Mouse (Mus musculus): ENCODE data around the gene Zfp462. TPM values are rescaled to one million over a fixed set of nuclear protein-coding genes. Genes with fewer than 3 reads are reported as not detected.
A peak's percentile ranks its signal among the peaks of the same experiment; 100 is the strongest.

Gene Zfp462
- polyA plus RNA-seq, 1 experiment from 2014 or later = 3.8 TPM

DNA sequence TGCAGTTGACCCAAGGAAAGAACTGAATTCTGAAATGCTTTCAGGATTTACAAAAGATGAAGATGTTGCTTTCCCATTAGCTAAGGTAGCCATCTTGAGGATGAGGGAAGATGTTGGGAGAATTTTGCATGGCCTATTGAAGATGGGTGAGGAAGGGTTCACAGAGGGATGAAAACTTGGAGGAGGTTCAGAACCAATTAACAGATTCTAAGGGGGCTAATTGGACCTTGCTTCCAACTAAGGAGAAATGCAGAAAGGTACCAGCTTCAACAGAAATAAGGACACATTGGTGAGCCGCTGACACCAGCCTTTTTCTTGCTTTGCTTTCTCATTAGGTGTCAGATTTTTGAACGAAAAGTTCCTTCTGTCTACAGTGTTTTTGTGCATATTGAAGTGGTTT lies 6.0 kb downstream of the Zfp462 start:
- H3K9me3 ChIP-seq (ENCODE audit: low read depth, low read length) = no peaks in the 10 kb centered on the region
- peak overlapping the region; percentile 91 for H3K4me2 ChIP-seq
- ATAC-seq (ENCODE audit: insufficient read depth) (no peak), DNase-seq (no peak)
- no peak for TF ChIP-seq CTCF (IDR thresholded peaks at IDR 0.05; ENCODE audit: low read depth)
- H3K4me3 ChIP-seq (ENCODE audit: low read depth, low read length) = no peak overlapping the region
- WGBS = 79% methylated on average over 2 of the region's 2 CpGs
- H3K27me3 ChIP-seq (ENCODE audit: insufficient read depth, low read length) = no peaks in the 10 kb centered on the region
- H3K4me1 ChIP-seq (ENCODE audit: insufficient read depth) = peaks cover 22% of the 10 kb centered on the region
- no peaks in the 10 kb centered on the region for H3K36me3 ChIP-seq (ENCODE audit: insufficient read depth)
- no peak overlapping the region for H3K9ac ChIP-seq
- no peak overlapping the region for H3K27ac ChIP-seq (ENCODE audit: low read depth)

DNA sequence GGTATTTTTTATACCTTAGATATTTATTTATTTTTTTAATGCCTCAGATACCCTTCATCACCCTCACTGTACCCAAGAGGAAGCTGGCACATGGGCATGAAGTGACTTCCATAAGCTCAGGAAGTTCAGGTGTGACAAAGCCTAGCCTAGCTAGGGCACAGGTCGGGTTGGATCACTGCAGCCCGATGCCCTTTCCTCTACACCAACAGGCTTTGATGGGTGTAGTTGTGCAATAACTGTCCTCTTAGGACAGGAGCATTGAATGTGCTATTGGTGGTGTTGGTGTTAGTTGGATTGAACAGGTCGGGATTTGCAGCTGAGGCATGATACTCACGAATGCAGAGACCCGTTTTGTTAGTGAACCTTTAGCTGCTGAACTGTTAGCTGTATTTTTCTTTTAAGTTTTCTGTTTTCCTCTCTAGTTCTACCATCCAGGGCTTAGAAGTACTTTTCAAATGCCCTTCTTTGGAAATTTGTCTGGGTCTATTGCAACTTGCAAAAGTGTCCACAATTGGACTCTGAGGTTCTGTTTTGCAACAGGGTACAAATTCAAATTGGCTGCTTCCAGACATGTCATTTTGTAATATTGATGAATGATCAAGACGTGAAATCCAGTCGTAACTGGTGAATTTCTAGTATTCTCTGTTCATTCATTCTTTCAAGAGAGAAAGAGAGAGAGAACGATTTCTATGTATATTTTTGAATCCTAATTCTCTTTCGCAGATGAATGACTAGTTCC lies 9.0 kb downstream of the Zfp462 start:
- TF ChIP-seq CTCF (IDR thresholded peaks at IDR 0.05; ENCODE audit: low read depth) = no peak
- no peak overlapping the region for H3K9ac ChIP-seq
- no peaks in the 10 kb centered on the region for H3K9me3 ChIP-seq (ENCODE audit: low read depth, low read length)
- no peak overlapping the region for H3K4me3 ChIP-seq (ENCODE audit: low read depth, low read length)
- H3K27me3 ChIP-seq (ENCODE audit: insufficient read depth, low read length) = no peaks in the 10 kb centered on the region
- H3K27ac ChIP-seq (ENCODE audit: low read depth) = peak overlapping the region; percentile 40; the same call in 1 of the 2 replicates
- DNase-seq = no peak
- H3K4me1 ChIP-seq (ENCODE audit: insufficient read depth) = peaks cover 20% of the 10 kb centered on the region
- H3K4me2 ChIP-seq = no peak overlapping the region; the same call in 1 of the 2 replicates
- 66% methylated on average over 9 of the region's 9 CpGs for WGBS
- no peaks in the 10 kb centered on the region for H3K36me3 ChIP-seq (ENCODE audit: insufficient read depth)
- no peak for ATAC-seq (ENCODE audit: insufficient read depth)

DNA sequence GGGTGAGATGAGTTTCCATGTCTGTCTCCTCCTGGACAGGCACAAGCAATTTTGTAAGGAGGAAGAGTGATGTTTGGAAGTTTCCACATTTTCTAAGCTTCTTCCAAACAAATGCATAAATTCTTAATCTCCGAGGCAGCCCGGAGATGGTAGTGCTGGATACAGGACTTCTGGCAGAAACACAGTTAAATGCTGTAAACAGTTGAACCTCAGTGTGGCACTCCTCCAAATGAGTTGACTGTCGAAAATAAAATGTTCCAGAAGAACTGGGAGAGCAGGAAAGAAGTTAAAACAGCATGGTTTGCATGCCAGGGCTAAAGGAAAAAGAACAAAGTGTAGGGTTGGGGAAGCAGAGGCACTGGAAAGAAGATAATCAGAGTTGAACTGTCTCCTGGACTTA lies 9.6 kb downstream of the Zfp462 start:
- no peaks in the 10 kb centered on the region; the same call in 1 of the 2 replicates for H3K36me3 ChIP-seq (ENCODE audit: insufficient read depth)
- H3K4me3 ChIP-seq (ENCODE audit: low read depth, low read length) = no peak overlapping the region
- H3K27ac ChIP-seq (ENCODE audit: low read depth) = peak overlapping the region; percentile 40; the same call in 1 of the 2 replicates
- ATAC-seq (ENCODE audit: insufficient read depth) = no peak
- WGBS = 36% methylated on average over 3 of the region's 3 CpGs
- no peak overlapping the region for H3K9ac ChIP-seq
- no peak for TF ChIP-seq CTCF (IDR thresholded peaks at IDR 0.05; ENCODE audit: low read depth)
- H3K4me1 ChIP-seq (ENCODE audit: insufficient read depth) = peaks cover 20% of the 10 kb centered on the region
- no peaks in the 10 kb centered on the region for H3K9me3 ChIP-seq (ENCODE audit: low read depth, low read length)
- no peaks in the 10 kb centered on the region for H3K27me3 ChIP-seq (ENCODE audit: insufficient read depth, low read length)
- DNase-seq = peak; percentile 85
- H3K4me2 ChIP-seq = no peak overlapping the region; the same call in 1 of the 2 replicates

DNA sequence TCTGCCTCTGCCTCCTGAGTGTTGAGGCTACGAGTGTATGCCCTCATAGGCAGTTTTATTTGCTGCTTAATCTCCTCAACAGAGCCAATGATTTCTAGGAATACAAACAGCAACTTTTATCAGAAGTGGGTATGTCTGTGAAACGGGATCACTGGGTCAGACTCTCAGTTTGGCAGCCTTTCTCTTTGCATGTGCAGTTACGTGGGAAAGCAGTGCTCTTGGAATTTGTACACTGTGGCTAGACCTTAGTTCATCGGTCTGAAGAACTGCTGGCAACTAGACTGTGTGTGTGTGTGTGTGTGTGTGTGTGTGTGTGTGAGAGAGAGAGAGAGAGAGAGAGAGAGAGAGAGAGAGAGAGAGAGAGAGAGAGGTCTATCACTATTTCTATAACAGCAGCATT lies 15.9 kb downstream of the Zfp462 start:
- H3K4me2 ChIP-seq = no peak overlapping the region
- no peak overlapping the region for H3K9ac ChIP-seq
- TF ChIP-seq CTCF (IDR thresholded peaks at IDR 0.05; ENCODE audit: low read depth) = no peak
- DNase-seq (no peak), ATAC-seq (ENCODE audit: insufficient read depth) (no peak)
- H3K27ac ChIP-seq (ENCODE audit: low read depth) = no peak overlapping the region
- H3K27me3 ChIP-seq (ENCODE audit: insufficient read depth, low read length) = no peaks in the 10 kb centered on the region
- H3K4me1 ChIP-seq (ENCODE audit: insufficient read depth) = peaks cover 10% of the 10 kb centered on the region; the same call in 1 of the 2 replicates
- no peaks in the 10 kb centered on the region for H3K9me3 ChIP-seq (ENCODE audit: low read depth, low read length)
- WGBS = 67% methylated on average over 4 of the region's 4 CpGs
- no peak overlapping the region for H3K4me3 ChIP-seq (ENCODE audit: low read depth, low read length)
- H3K36me3 ChIP-seq (ENCODE audit: insufficient read depth) = no peaks in the 10 kb centered on the region; the same call in 1 of the 2 replicates

DNA sequence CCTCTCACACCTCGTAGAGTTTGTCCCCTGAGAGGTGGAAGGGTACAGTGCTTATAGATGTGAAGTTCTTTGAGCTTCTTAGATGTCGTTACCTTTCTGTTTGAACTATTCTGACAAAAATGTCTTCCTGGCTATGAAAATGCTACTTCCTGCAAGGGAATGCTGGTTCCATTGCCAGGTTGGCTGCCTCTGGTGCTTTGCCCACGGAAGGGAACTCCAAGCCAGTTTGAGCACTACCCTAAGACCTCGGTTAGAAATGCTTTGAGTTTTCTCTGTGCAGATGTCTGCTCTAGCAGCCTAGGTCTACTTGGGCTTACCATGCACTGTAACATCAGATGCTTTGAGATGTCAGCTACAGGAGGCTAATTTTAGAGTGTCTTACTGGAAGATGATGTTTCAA lies 17.3 kb downstream of the Zfp462 start:
- DNase-seq (no peak), ATAC-seq (ENCODE audit: insufficient read depth) (no peak)
- H3K4me2 ChIP-seq = no peak overlapping the region
- no peaks in the 10 kb centered on the region for H3K9me3 ChIP-seq (ENCODE audit: low read depth, low read length)
- no peak overlapping the region for H3K27ac ChIP-seq (ENCODE audit: low read depth)
- H3K27me3 ChIP-seq (ENCODE audit: insufficient read depth, low read length) = no peaks in the 10 kb centered on the region
- H3K4me3 ChIP-seq (ENCODE audit: low read depth, low read length) = no peak overlapping the region
- TF ChIP-seq CTCF (IDR thresholded peaks at IDR 0.05; ENCODE audit: low read depth) = no peak
- no peak overlapping the region for H3K9ac ChIP-seq
- H3K36me3 ChIP-seq (ENCODE audit: insufficient read depth) = no peaks in the 10 kb centered on the region; the same call in 1 of the 2 replicates
- H3K4me1 ChIP-seq (ENCODE audit: insufficient read depth) = peaks cover 23% of the 10 kb centered on the region
- 79% methylated on average over 4 of the region's 4 CpGs for WGBS

DNA sequence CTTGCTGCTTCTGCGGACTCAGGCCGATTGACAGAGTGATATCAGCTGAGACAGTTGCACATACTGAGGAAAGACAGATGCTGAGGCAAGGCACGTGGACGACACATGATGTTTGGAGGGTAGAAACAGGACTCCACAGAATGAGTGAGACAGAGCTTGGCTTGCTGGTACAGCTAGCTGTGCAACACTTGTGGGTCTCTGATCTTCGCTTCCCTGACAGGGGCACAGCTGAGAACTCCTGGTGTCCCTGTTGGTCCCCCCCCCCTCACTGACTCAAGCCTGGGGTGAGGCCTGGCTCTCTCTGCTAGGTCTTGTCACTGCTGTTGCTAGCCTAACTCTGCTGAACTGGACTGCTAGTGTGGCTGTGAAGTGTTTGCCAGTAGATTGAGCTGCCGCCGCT lies 18.7 kb downstream of the Zfp462 start:
- no peak for TF ChIP-seq CTCF (IDR thresholded peaks at IDR 0.05; ENCODE audit: low read depth)
- Histone ChIP-seq H3K27me3 (ENCODE audit: insufficient read depth, low read length) (no peaks in the 10 kb centered on the region), H3K4me1 (ENCODE audit: insufficient read depth) (peaks cover 28% of the 10 kb centered on the region), H3K36me3 (ENCODE audit: insufficient read depth) (no peaks in the 10 kb centered on the region; the same call in 1 of the 2 replicates), H3K9me3 (ENCODE audit: low read depth, low read length) (no peaks in the 10 kb centered on the region), H3K27ac (ENCODE audit: low read depth) (no peak overlapping the region), H3K4me3 (ENCODE audit: low read depth, low read length) (no peak overlapping the region), H3K4me2 (no peak overlapping the region), H3K9ac (no peak overlapping the region)
- DNase-seq (no peak), ATAC-seq (ENCODE audit: insufficient read depth) (no peak)
- 73% methylated on average over 7 of the region's 7 CpGs for WGBS

DNA sequence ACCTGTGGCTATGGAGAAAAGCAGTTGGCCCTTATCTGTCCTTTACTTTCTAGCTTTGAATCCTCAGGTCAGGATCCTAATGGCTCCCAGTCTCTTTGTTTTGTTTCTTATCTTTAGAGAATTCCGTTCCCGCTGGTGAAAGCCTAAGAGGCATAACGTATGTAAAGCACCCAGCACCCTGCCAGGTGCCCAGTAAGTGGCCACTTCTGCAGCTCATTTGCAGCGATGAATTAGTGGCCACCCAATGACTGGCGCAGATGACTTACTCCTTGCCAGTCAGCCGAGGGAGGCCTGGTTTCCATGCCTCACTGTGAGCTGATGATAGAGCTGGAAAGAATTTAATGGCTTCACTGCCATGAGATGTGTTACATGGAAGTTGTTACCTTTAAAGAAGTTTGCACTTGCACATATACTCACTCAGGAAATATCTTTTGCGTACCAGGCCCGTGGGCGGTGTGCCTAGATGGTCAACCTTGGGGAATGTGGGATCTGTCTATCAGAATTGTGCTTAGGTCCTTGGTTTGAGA lies 20.4 kb downstream of the Zfp462 start:
- 60% methylated on average over 9 of the region's 9 CpGs for WGBS
- no peaks in the 10 kb centered on the region for H3K9me3 ChIP-seq (ENCODE audit: low read depth, low read length)
- H3K4me3 ChIP-seq (ENCODE audit: low read depth, low read length) = no peak overlapping the region
- DNase-seq = peak; percentile 26
- no peak overlapping the region for H3K4me2 ChIP-seq
- TF ChIP-seq CTCF (IDR thresholded peaks at IDR 0.05; ENCODE audit: low read depth) = no peak
- no peak for ATAC-seq (ENCODE audit: insufficient read depth)
- H3K27ac ChIP-seq (ENCODE audit: low read depth) = no peak overlapping the region
- H3K27me3 ChIP-seq (ENCODE audit: insufficient read depth, low read length) = no peaks in the 10 kb centered on the region
- H3K9ac ChIP-seq = no peak overlapping the region
- H3K36me3 ChIP-seq (ENCODE audit: insufficient read depth) = no peaks in the 10 kb centered on the region
- H3K4me1 ChIP-seq (ENCODE audit: insufficient read depth) = peaks cover 31% of the 10 kb centered on the region
